Mouse (Mus musculus) B cell, adult 62 days (primary cell): Measurements from ENCODE around the gene 4930404H24Rik. TPM values are rescaled to one million over a fixed set of nuclear protein-coding genes. Genes with fewer than 3 reads are reported as not detected.

Experiments used
- total RNA-seq: library from RNA; stranded (reverse); gene quantifications from 4 replicates; pipeline ENCODE4 v1.2.4, GENCODE M21; 2023

4930404H24Rik gene
- not detected in 4 replicates for total RNA-seq

GRCm38 (mm10) chr2:153492573-153493392, at the start of gene 4930404H24Rik:
Gene 4930404H24Rik, plus strand, starts transcription at chr2:153492790.

DNA sequence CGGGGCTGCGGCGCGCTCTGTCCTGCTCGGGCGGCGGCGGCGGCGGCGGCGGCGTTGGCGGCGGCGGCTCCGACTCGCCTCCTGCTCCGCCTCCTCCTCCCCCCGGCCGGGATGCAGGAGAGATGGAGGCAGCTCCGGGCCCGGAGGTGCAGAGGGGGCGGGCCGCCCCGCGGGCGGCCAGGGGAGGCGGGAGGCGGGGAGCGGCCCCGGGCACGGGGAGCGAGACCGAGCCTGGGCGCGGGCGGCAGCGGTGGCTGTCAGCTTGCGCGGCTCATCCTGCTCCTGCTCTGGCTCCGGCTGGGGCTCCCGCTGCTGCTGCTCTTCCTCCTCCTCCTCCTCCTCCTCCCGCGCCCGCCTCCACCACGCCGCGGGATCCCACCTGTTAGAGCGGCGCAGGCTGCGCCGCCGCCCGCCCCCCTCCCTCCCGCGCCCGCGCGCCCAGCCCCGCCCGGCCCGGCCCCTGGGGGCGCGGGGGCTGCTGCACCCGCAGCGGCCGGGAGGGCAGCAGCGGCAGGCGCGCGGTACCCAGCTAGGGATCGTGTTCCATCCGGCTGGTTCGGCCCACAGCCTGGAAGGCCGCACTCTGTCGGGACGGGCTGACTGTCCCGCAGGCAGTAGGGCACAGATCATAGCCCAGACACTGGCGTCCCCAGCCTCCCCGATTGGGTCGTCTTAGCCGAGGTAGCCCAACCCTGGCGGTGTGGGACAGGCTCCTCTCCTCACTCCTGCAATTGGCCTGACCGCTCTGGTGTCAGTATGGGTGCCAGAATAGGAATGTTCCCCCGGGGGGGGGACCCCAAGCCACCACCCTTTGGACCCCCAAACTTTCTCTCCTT, 37.6 kb downstream of the 4930404H24Rik start, which contains the start of gene Nol4l:
TSS of gene Nol4l (minus strand) at position 41 of the 836 bp plus-strand sequence.

Other genes with a start within 250 kb of the 4930404H24Rik start
- 17.0 to 18.7 TPM (median 18.3 TPM) in 4 replicates for gene Kif3b, start 201.4 kb upstream of the 4930404H24Rik start, total RNA-seq
- 50.0 to 53.1 TPM (median 52.6 TPM) in 4 replicates for gene Asxl1, start 147.0 kb upstream of the 4930404H24Rik start, total RNA-seq
- 0.30 to 0.91 TPM (median 0.76 TPM) in 4 replicates for gene Nol4l, start 37.2 kb downstream of the 4930404H24Rik start, total RNA-seq
- 31.9 to 35.9 TPM (median 35.7 TPM) in 4 replicates for gene Commd7, start 140.0 kb downstream of the 4930404H24Rik start, total RNA-seq
- gene Dnmt3b, start 156.7 kb downstream of the 4930404H24Rik start, total RNA-seq = 6.9 to 8.7 TPM (median 8.3 TPM) in 4 replicates
- gene Dnmt3c, start 203.9 kb downstream of the 4930404H24Rik start, total RNA-seq = not detected in 4 replicates
- gene Mapre1, start 248.5 kb downstream of the 4930404H24Rik start, total RNA-seq = 148 to 157 TPM (median 152 TPM) in 4 replicates